Mouse (Mus musculus): ENCODE measurements around the gene Bsnd. TPM values are rescaled to one million over a fixed set of nuclear protein-coding genes. Genes with fewer than 3 reads are reported as not detected.

The Bsnd gene
- polyA plus RNA-seq, 1 experiment from 2014 or later: not detected

DNA sequence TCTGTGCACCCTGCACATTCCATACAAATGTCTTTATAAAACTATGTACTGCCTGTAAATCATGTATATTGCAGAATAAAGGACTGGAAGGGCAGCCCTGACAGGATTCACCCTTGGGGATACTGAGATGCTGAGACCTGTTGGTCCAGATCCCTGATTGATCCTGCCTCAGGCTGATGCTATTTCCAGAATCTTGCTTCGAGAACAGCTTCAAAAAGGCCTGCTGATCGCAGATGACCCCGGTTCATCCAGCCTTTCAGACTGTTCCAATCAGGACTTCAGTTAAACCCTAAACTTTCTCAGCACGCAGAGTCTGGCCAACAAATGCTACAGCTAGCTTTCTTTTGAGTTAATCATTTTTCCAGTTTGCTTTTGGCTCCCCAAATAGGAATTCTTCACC, 17.8 kb upstream of the Bsnd start:
- no peaks in the 10 kb centered on the region for H3K4me1 ChIP-seq (replicated peaks)
- no peak overlapping the region for H3K9ac ChIP-seq
- no peak overlapping the region for H3K4me2 ChIP-seq (replicated peaks)
- no peaks in the 10 kb centered on the region for H3K36me3 ChIP-seq
- no peak for ATAC-seq
- no peak overlapping the region for H3K27ac ChIP-seq
- WGBS: 74% methylated on average over 4 of the region's 4 CpGs
- H3K27me3 ChIP-seq (replicated peaks): 0 out of 2 replicates have a peak, but pooled peaks cover 2% of the 10 kb centered on the region
- no peak overlapping the region for H3K4me3 ChIP-seq (replicated peaks)
- H3K9me3 ChIP-seq: no peaks in the 10 kb centered on the region

DNA sequence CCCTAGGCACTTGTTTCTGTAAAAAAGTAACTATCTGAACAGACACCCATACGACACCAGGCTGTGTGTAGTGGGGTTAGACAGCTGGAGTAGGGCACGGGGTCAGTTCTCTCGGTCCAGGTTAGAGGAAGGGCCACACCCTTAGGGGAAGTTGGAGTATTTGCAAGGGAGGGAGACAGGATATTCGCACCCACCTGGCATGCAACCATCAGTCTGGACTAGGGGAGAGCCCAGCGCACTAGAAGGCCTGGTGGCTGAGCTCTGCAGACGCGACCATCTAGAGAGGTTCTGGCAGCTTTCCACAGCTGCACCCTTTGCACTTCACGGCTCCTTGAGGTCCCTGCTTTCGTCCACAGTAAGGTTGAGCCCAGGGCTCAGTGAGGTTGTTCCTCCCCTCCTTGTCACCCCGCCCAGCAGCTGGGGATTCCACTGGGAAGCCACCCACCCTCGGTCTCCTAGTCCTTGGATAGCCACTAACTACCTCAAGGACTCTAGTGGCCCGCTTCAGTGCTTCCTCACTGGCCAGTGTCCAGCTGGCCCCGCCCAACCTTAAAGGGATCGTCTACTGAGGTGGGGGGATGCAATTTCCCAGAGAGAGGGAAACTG, 13.5 kb upstream of the Bsnd start:
- Histone ChIP-seq H3K9ac (no peak overlapping the region), H3K27me3 (replicated peaks) (0 out of 2 replicates have a peak, but pooled peaks cover 2% of the 10 kb centered on the region), H3K4me3 (replicated peaks) (no peak overlapping the region), H3K4me1 (replicated peaks) (no peaks in the 10 kb centered on the region), H3K9me3 (no peaks in the 10 kb centered on the region), H3K4me2 (replicated peaks) (no peak overlapping the region), H3K36me3 (no peaks in the 10 kb centered on the region), H3K27ac (no peak overlapping the region)
- ATAC-seq: no peak
- 66% methylated on average over 14 of the region's 14 CpGs for WGBS

DNA sequence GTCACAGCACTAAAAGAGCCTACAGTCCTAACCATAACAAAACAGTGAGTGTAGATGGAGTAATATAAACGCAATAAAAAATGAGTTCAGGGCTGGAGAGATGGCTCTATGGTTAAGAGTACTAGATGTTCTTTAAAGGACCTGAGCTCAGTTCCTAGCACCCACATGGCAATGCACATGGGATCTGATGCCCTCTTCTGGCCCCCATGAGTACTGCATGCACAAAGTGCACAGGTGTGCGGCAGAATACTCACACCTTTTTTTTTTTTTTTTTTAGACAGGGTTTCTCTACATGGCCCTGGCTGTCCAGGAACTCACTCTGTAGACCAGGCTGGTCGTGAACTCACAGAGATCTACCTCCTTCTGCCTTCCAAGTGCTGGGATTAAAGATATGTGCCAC, 11.5 kb upstream of the Bsnd start:
- Histone ChIP-seq H3K27me3 (replicated peaks) (no peaks in the 10 kb centered on the region), H3K36me3 (no peaks in the 10 kb centered on the region), H3K9me3 (no peaks in the 10 kb centered on the region), H3K4me2 (replicated peaks) (no peak overlapping the region), H3K9ac (no peak overlapping the region), H3K27ac (no peak overlapping the region), H3K4me3 (replicated peaks) (no peak overlapping the region), H3K4me1 (replicated peaks) (no peaks in the 10 kb centered on the region)
- no peak for ATAC-seq
- WGBS: 86% methylated on average over 3 of the region's 3 CpGs

DNA sequence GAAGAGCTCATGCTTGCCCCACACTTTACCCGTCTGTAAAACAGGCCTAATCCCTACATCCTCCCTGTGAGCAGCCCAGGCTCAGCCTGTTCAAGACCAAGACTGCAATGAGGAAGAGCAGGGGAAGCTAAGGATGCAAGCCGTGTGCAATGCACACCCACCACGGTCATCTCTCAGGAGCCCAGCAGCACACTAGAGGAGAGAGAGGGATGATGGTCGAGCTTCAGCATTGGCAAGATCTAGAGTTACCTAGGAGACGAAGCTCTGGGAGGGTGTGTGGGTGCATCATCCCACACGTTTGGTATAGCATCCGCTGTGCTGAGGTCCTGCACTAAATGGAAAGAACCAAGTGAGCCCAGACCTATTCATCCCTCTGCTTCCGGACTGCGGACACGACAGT, 8.0 kb upstream of the Bsnd start:
- 84% methylated on average over 10 of the region's 10 CpGs for WGBS
- no peak for ATAC-seq
- Histone ChIP-seq H3K4me1 (replicated peaks) (0 out of 2 replicates have a peak, but pooled peaks cover 2% of the 10 kb centered on the region), H3K9ac (no peak overlapping the region), H3K27me3 (replicated peaks) (no peaks in the 10 kb centered on the region), H3K9me3 (no peaks in the 10 kb centered on the region), H3K36me3 (no peaks in the 10 kb centered on the region), H3K4me3 (replicated peaks) (no peak overlapping the region), H3K4me2 (replicated peaks) (no peak overlapping the region), H3K27ac (no peak overlapping the region)

DNA sequence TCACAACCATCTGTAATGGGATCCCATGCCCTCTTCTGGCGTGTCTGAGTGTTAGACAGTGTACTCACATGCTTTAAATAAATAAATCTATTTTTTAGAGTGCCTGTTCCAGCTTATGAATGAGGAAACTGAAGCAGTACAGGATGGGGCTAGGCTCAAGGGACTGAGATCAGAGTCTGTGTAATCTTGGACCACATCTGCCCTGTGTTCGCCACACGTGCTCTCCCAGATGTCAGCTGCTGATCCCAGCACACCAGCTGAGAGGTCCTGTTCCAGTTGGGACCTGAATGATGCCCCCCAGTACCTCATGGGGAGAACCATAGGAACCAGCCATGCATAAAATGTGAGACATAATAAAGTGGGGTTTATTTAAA, 6.4 kb upstream of the Bsnd start:
- ATAC-seq: no peak
- Histone ChIP-seq H3K4me1 (replicated peaks) (0 out of 2 replicates have a peak, but pooled peaks cover 2% of the 10 kb centered on the region), H3K27ac (no peak overlapping the region), H3K9me3 (no peaks in the 10 kb centered on the region), H3K27me3 (replicated peaks) (no peaks in the 10 kb centered on the region), H3K4me2 (replicated peaks) (no peak overlapping the region), H3K36me3 (no peaks in the 10 kb centered on the region), H3K4me3 (replicated peaks) (no peak overlapping the region), H3K9ac (no peak overlapping the region)
- WGBS: 53% methylated on average over 3 of the region's 3 CpGs

DNA sequence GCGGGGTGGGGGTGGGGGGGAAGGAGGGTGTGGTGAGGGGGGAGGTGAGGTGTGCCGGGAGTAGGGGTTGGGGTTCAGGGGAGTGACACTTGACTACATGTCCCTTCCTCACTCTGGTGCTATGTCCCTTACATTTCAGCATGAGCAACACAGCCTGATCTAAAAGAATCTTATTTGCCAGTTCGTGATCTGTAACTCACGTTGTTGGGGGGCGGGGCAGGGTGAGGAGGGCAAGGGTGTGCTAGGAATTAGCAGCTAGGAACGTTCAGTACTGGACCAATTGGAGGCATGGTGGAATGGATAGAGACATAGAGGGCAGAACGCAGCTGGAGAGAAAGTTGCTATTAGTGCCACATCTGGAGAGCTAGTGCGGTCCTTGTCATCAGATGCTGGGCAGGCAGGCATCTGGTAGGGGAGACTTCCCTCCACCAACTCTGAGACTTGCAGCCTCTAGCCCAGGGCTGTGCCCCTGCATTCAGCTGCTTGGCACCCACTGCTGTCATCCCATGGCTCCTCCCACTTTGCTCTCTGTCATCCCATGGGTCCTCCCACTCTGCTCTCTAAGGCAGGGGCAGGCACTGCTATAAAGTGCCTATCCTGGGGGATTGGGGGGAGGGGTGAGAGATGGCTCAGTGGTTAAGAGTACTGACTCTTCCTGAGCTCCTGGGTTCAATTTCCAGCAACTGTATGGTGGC, 5.8 kb upstream of the Bsnd start:
- 0 out of 2 replicates have a peak, but pooled peaks cover 2% of the 10 kb centered on the region for H3K4me1 ChIP-seq (replicated peaks)
- no peak overlapping the region for H3K4me2 ChIP-seq (replicated peaks)
- 0 out of 2 replicates have a peak, but pooled peaks have one; percentile 42 for ATAC-seq
- no peaks in the 10 kb centered on the region for H3K36me3 ChIP-seq
- no peaks in the 10 kb centered on the region for H3K9me3 ChIP-seq
- no peak overlapping the region for H3K4me3 ChIP-seq (replicated peaks)
- no peaks in the 10 kb centered on the region for H3K27me3 ChIP-seq (replicated peaks)
- H3K9ac ChIP-seq: no peak overlapping the region
- WGBS: 49% methylated on average over 8 of the region's 8 CpGs
- H3K27ac ChIP-seq: no peak overlapping the region

DNA sequence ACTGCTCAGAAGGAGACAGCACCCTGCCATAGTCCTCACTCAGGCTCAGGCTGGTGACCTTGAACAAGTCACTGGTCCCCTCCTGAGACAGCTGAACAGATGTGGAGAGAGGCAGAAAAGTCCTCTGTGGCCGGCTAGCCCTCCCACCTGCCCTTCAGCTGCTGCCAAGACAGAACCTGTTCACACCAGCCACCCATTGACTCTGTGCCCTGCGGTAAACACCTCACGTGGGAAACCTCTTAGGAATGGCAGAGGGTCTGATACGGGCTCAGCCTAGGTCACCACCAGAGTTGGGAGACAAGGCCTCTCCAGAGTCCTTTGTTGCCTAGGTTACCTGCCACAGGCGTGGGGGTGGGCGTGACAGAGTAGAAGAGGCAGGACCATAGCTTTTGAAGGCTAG, 4.8 kb upstream of the Bsnd start:
- no peak overlapping the region for H3K9ac ChIP-seq
- 0 out of 2 replicates have a peak, but pooled peaks cover 2% of the 10 kb centered on the region for H3K4me1 ChIP-seq (replicated peaks)
- no peaks in the 10 kb centered on the region for H3K36me3 ChIP-seq
- no peaks in the 10 kb centered on the region for H3K9me3 ChIP-seq
- ATAC-seq: no peak
- H3K4me3 ChIP-seq (replicated peaks): no peak overlapping the region
- no peak overlapping the region for H3K4me2 ChIP-seq (replicated peaks)
- WGBS: 42% methylated on average over 6 of the region's 6 CpGs
- no peak overlapping the region for H3K27ac ChIP-seq
- no peaks in the 10 kb centered on the region for H3K27me3 ChIP-seq (replicated peaks)

DNA sequence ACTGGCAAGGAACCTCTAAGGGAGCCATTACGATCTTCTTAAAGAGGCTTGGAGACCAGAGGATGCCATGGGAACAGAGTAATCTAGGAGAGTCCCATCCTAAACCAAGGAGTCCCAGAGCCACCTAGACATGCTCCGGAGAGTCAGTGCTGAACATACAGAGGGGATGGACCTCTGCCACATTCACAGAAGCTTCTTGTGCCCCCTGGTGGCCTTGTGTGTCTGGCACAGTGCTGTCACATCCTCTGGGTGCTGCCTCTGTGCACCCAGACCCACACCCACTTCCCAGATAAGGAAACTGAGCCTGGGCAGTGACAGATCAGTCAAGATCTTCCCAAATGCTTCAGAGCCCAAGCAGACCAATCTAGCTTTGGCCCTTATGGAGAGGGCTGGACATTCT, 1.6 kb upstream of the Bsnd start:
- H3K27ac ChIP-seq: no peak overlapping the region
- ATAC-seq: no peak
- H3K27me3 ChIP-seq (replicated peaks): no peaks in the 10 kb centered on the region
- no peak overlapping the region for H3K4me2 ChIP-seq (replicated peaks)
- H3K4me3 ChIP-seq (replicated peaks): no peak overlapping the region
- no peaks in the 10 kb centered on the region for H3K36me3 ChIP-seq
- 80% methylated on average over 2 of the region's 2 CpGs for WGBS
- H3K9me3 ChIP-seq: no peaks in the 10 kb centered on the region
- 0 out of 2 replicates have a peak, but pooled peaks cover 2% of the 10 kb centered on the region for H3K4me1 ChIP-seq (replicated peaks)
- no peak overlapping the region for H3K9ac ChIP-seq

DNA sequence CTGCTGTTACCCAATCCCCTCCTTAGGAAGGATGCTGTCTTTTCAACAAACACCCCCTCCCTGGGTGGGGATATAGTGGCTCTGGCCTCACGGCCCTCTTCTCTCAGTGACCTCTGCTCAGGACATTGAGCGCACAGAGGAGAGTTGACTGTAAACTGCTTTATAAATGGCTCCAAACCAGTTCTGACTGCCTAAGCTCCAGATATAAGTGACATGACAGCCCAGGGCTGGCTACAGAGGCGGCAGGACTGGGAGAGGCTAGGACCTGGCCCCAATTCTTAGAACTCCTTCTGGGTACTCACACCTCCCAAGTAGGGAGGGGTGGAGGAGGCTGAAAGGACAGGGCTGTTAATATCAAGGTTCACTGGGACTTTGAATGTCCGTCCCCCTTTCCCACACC, 1.5 kb downstream of the Bsnd start:
- Histone ChIP-seq H3K9ac (no peak overlapping the region), H3K27ac (no peak overlapping the region), H3K36me3 (no peaks in the 10 kb centered on the region), H3K4me1 (replicated peaks) (no peaks in the 10 kb centered on the region), H3K27me3 (replicated peaks) (no peaks in the 10 kb centered on the region), H3K4me3 (replicated peaks) (no peak overlapping the region), H3K9me3 (no peaks in the 10 kb centered on the region), H3K4me2 (replicated peaks) (no peak overlapping the region)
- ATAC-seq: no peak
- WGBS: 58% methylated on average over 4 of the region's 4 CpGs

DNA sequence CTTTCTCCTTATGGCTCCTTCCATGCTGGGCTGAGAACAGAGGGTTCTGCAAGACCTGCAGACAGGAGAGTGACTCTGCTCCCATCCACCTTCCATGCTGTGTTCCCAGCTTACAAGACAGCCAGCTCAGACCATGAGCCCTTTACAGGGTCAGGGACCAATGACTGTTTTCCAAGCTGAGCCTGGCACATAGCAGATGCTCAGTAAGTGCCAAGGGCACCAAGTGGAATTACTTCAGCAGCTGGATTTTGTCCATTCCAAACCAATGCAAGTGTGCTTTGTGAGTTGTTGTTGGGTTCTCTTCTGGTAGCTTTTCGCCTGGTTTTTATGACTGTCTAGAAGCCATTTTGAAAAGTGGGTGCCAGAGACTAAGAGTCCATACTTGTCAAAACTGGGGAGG, 8.3 kb downstream of the Bsnd start:
- Histone ChIP-seq H3K4me1 (replicated peaks) (no peaks in the 10 kb centered on the region), H3K9me3 (no peaks in the 10 kb centered on the region), H3K27me3 (replicated peaks) (peaks cover 21% of the 10 kb centered on the region; the same call in 1 of the 2 replicates), H3K27ac (no peak overlapping the region), H3K4me3 (replicated peaks) (no peak overlapping the region), H3K4me2 (replicated peaks) (no peak overlapping the region), H3K9ac (no peak overlapping the region), H3K36me3 (no peaks in the 10 kb centered on the region)
- no peak for ATAC-seq
- 72% methylated on average over 1 of the region's 1 CpGs for WGBS

DNA sequence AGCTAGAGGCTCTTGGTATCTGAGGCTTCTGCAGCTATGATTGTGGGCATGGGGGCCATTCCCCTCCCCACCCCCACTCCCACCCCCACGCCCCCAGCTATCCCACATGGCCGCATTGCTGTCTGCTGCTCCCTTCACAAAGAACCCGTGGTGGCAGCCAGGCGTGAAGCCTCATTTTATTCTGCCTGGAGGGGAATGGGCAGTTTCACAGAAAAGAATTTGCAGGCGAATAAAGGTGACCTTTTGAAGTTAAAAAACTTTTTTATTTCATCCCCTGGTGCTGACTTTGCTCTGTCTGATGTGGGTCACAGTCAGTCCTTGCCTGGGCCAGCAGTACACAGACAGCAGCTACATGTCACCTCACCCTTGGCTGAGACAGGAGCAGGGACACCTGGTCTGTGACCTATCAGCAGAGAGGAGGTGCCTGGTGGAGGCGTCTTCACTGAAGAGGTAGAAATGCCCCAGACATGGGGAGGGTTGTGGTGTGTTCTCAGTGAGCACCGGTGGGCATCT, 8.8 kb downstream of the Bsnd start:
- Histone ChIP-seq H3K4me1 (replicated peaks) (no peaks in the 10 kb centered on the region), H3K27me3 (replicated peaks) (peaks cover 21% of the 10 kb centered on the region; the same call in 1 of the 2 replicates), H3K9ac (no peak overlapping the region), H3K4me2 (replicated peaks) (no peak overlapping the region), H3K9me3 (no peaks in the 10 kb centered on the region), H3K4me3 (replicated peaks) (no peak overlapping the region), H3K36me3 (no peaks in the 10 kb centered on the region), H3K27ac (no peak overlapping the region)
- 54% methylated on average over 7 of the region's 7 CpGs for WGBS
- ATAC-seq: no peak

DNA sequence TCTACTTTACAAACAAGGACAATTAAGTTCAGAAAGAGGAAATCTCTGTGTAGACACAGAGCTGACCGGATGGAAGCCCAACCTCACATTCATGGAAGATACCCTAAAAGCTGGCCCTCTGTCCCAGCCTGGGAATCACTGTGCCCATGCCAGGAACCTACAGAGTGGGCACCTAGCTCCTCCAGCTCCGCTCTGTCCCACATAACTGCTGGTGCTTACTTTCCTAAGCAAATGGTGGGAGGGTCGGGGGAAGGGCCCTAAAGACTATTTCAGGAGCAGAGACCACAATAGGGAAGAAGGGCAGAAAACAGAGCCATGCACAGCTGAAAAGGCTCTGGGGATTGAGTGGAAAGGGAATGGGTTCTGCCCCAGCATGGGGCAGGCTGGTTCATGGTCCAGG, 11.5 kb downstream of the Bsnd start:
- Histone ChIP-seq H3K27me3 (replicated peaks) (peaks cover 21% of the 10 kb centered on the region; the same call in 1 of the 2 replicates), H3K27ac (no peak overlapping the region), H3K4me1 (replicated peaks) (no peaks in the 10 kb centered on the region), H3K4me2 (replicated peaks) (no peak overlapping the region), H3K9me3 (no peaks in the 10 kb centered on the region), H3K9ac (no peak overlapping the region), H3K36me3 (no peaks in the 10 kb centered on the region), H3K4me3 (replicated peaks) (no peak overlapping the region)
- 75% methylated on average over 3 of the region's 3 CpGs for WGBS
- ATAC-seq: no peak

DNA sequence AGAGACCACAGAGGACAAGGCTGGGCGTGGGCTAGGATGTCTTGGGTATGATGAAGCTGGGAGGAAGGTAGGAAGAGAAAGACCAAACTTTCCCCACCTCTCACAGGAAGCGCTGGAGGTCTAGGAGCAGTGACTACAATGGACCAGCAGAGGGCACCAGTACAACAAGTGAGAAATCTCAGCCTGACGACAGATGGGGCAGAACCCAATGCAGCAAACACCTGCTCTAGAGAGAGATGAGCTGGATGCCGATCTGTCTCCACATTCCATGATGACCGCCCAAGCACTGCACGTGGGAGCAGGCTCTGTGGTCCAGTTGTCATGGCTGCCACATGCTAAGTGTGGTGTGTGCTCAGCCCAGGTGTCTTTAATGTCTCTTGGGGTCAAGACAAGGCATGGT, 17.8 kb downstream of the Bsnd start:
- no peak overlapping the region for H3K4me2 ChIP-seq (replicated peaks)
- no peak overlapping the region for H3K4me3 ChIP-seq (replicated peaks)
- 7% methylated on average over 6 of the region's 6 CpGs for WGBS
- H3K27me3 ChIP-seq (replicated peaks): no peaks in the 10 kb centered on the region
- H3K4me1 ChIP-seq (replicated peaks): no peaks in the 10 kb centered on the region
- no peak overlapping the region for H3K27ac ChIP-seq
- no peaks in the 10 kb centered on the region for H3K9me3 ChIP-seq
- H3K36me3 ChIP-seq: no peaks in the 10 kb centered on the region
- ATAC-seq: peak; percentile 57
- H3K9ac ChIP-seq: no peak overlapping the region
